Comparison of ENCODE assay signal across 8 mouse cellular contexts in genomic region chr17:78836056-78836455, GRCm38 (mm10). TPM values are rescaled to one million over a fixed set of nuclear protein-coding genes. Genes with fewer than 3 reads are reported as not detected.
DNase-seq lines count a peak whose midpoint lies in the region; ATAC-seq and TF ChIP-seq lines count a peak whose summit lies in the region.

No protein-coding gene starts in this region.

- peak overlapping the region; percentile 97 for H3K4me3 ChIP-seq in heart, adult 2 months
- peak overlapping the region; percentile 97 for H3K4me3 ChIP-seq in C2C12 (ENCODE audit: insufficient read depth, poor library complexity, severe bottlenecking)
- peak overlapping the region; percentile 84 for H3K4me3 ChIP-seq in embryonic facial prominence, embryonic 15.5 days (replicated peaks)
- H3K4me3 ChIP-seq in liver, embryonic 13.5 days (replicated peaks), result peak overlapping the region; percentile 90

- H3K27ac ChIP-seq in heart, adult 2 months, result peak overlapping the region; percentile 88
- H3K27ac ChIP-seq in embryonic facial prominence, embryonic 15.5 days (replicated peaks), result peak overlapping the region; percentile 90; the same call in 1 of the 2 replicates
- H3K27ac ChIP-seq in liver, embryonic 13.5 days, result peak overlapping the region; percentile 93

- TF ChIP-seq EP300 in heart, adult 2 months (IDR thresholded peaks at IDR 0.05; ENCODE audit: insufficient read depth, low read depth, low read length), result no peak

- no peak for TF ChIP-seq POLR2A in heart, adult 2 months (IDR thresholded peaks at IDR 0.05; ENCODE audit: insufficient read depth, low read depth, low read length)

- TF ChIP-seq CTCF in heart, adult 2 months (IDR thresholded peaks at IDR 0.05), result peak; percentile 29
- TF ChIP-seq CTCF in C2C12 (IDR thresholded peaks at IDR 0.05; ENCODE audit: control insufficient read depth, insufficient read depth, insufficient read length), result no peak

- H3K79me3 ChIP-seq in C2C12 (ENCODE audit: low read depth), result no peaks in the 10 kb centered on the region

- H3K4me1 ChIP-seq in heart, adult 2 months (ENCODE audit: control insufficient read depth, insufficient read depth, low read length), result 0 out of 2 replicates have a peak, but pooled peaks cover 2% of the 10 kb centered on the region
- H3K4me1 ChIP-seq in embryonic facial prominence, embryonic 15.5 days, result no peaks in the 10 kb centered on the region
- H3K4me1 ChIP-seq in liver, embryonic 13.5 days (replicated peaks), result peaks cover 15% of the 10 kb centered on the region

- no peaks in the 10 kb centered on the region for H3K9me3 ChIP-seq in embryonic facial prominence, embryonic 15.5 days (replicated peaks)
- no peaks in the 10 kb centered on the region for H3K9me3 ChIP-seq in liver, embryonic 13.5 days (replicated peaks)

- H3K9ac ChIP-seq in heart, adult 2 months (ENCODE audit: low read depth, low read length), result peak overlapping the region; percentile 85
- H3K9ac ChIP-seq in embryonic facial prominence, embryonic 15.5 days, result peak overlapping the region; percentile 51
- peak overlapping the region; percentile 79 for H3K9ac ChIP-seq in liver, embryonic 13.5 days

- H3K36me3 ChIP-seq in heart, adult 2 months (ENCODE audit: control insufficient read depth, insufficient read depth, low read length), result no peaks in the 10 kb centered on the region
- H3K36me3 ChIP-seq in C2C12 (ENCODE audit: control insufficient read depth, insufficient read depth), result peaks cover 16% of the 10 kb centered on the region
- H3K36me3 ChIP-seq in embryonic facial prominence, embryonic 15.5 days, result peaks cover 25% of the 10 kb centered on the region
- H3K36me3 ChIP-seq in liver, embryonic 13.5 days, result peaks cover 20% of the 10 kb centered on the region

- 20% methylated on average over 2 of the region's 2 CpGs for WGBS in heart, adult 2 months
- 25% methylated on average over 2 of the region's 2 CpGs for WGBS in embryonic facial prominence, embryonic 15.5 days
- WGBS in liver, embryonic 13.5 days (ENCODE audit: insufficient replicate concordance), result 36% methylated on average over 2 of the region's 2 CpGs

- no peak for DNase-seq in heart, adult 2 months
- DNase-seq in heart, postnatal 25 days (ENCODE audit: low spot score), result no peak
- DNase-seq in liver, embryonic 13.5 days, result no peak
- no peak for DNase-seq in urinary bladder, postnatal 10 days (ENCODE audit: low spot score)
- DNase-seq in gastrocnemius, adult 18-20 months (ENCODE audit: low spot score), result no peak
- DNase-seq in thymus, adult 18-20 months, result no peak

- no peaks in the 10 kb centered on the region for H3K27me3 ChIP-seq in heart, adult 2 months (ENCODE audit: control insufficient read depth, insufficient read depth, low read length)
- no peaks in the 10 kb centered on the region for H3K27me3 ChIP-seq in C2C12 (ENCODE audit: control insufficient read depth, insufficient read depth, insufficient read length)
- H3K27me3 ChIP-seq in embryonic facial prominence, embryonic 15.5 days, result no peaks in the 10 kb centered on the region
- H3K27me3 ChIP-seq in liver, embryonic 13.5 days, result no peaks in the 10 kb centered on the region

- ATAC-seq in embryonic facial prominence, embryonic 15.5 days (ENCODE audit: insufficient number of reproducible peaks, low FRiP score, low TSS enrichment, low read depth), result no peak
- no peak for ATAC-seq in liver, embryonic 13.5 days (ENCODE audit: low read depth)

- intact Hi-C loops in heart, adult 2 months (cut with DNase I), result loop anchor here (5.0 kb wide), 1 partner anchor 101 kb away; the partner anchor contains the start of genes Cebpz and Ndufaf7
- intact Hi-C loops in heart, postnatal 25 days (cut with DNase I), result loop anchor here (5.0 kb wide), 3 partner anchors 81 to 101 kb away; partner anchors contain the start of genes Cebpz, Cebpzos, Ndufaf7 and Strn

- no peaks in the 10 kb centered on the region for H3K79me2 ChIP-seq in heart, adult 2 months (replicated peaks; ENCODE audit: control insufficient read depth, insufficient read depth, low read length)
- H3K79me2 ChIP-seq in C2C12 (ENCODE audit: control insufficient read depth, insufficient read depth), result no peaks in the 10 kb centered on the region

- peak overlapping the region; percentile 62 for H3ac ChIP-seq in C2C12 (ENCODE audit: control insufficient read depth, insufficient read length, low read depth)

- H3K4me2 ChIP-seq in embryonic facial prominence, embryonic 15.5 days (replicated peaks), result peak overlapping the region; percentile 80
- H3K4me2 ChIP-seq in liver, embryonic 13.5 days, result peak overlapping the region; percentile 83

TF ChIP-seq in C2C12, 6 proteins besides CTCF, POLR2A, EP300 and RAD21:
- TF ChIP-seq MYOG (IDR thresholded peaks at IDR 0.05; ENCODE audit: control insufficient read depth, extremely low read depth, insufficient read length) (no peak), USF1 (IDR thresholded peaks at IDR 0.05; ENCODE audit: low read depth) (no peak), MAX (IDR thresholded peaks at IDR 0.05) (no peak), MYOD1 (IDR thresholded peaks at IDR 0.05; ENCODE audit: control insufficient read depth, insufficient read length, low read depth) (no peak), CEBPB (IDR thresholded peaks at IDR 0.05; ENCODE audit: low read depth) (no peak), FOSL1 (IDR thresholded peaks at IDR 0.05; ENCODE audit: insufficient read depth, low read length, poor library complexity, severe bottlenecking) (no peak)
TF ChIP-seq in C2C12: peak in this region for 0.

RNA-seq across cellular contexts. Expression of gene Gpatch11, which starts 0.7 kb away (rescaled TPM):
- total RNA-seq in heart, adult 2 months (2021), result 10 to 100 TPM; 26.4 to 26.9 TPM
- polyA plus RNA-seq in heart, adult 2 months (2012; rRNA removed), result 11.6 and 20.1 TPM in 2 replicates
- total RNA-seq in heart, postnatal 25 days (2021), result 10 to 100 TPM; 29.4 to 32.3 TPM
- 14.5 TPM for polyA plus RNA-seq in C2C12 (2012; fragmentation: generic; extraction: Trizol)
- polyA plus RNA-seq in embryonic facial prominence, embryonic 15.5 days (2015; fragmentation: Nextera tagmentation; extraction: Ambion mirVana), result 43.8 and 45.2 TPM in 2 replicates
- polyA plus RNA-seq in liver, embryonic 13.5 days (2015; fragmentation: Nextera tagmentation; extraction: Ambion mirVana), result 20.5 and 20.7 TPM in 2 replicates
- 10 to 100 TPM; 25.1 to 26.1 TPM for total RNA-seq in gastrocnemius, adult 18-20 months (2021)

RNA-seq across cellular contexts. Expression of gene Heatr5b, which starts 0.9 kb away (rescaled TPM):
- total RNA-seq in heart, adult 2 months (2021), result 10 to 100 TPM; 38.8 to 45.7 TPM
- polyA plus RNA-seq in heart, adult 2 months (2012; rRNA removed), result 27.7 and 57.3 TPM in 2 replicates
- total RNA-seq in heart, postnatal 25 days (2021), result 10 to 100 TPM; 38.6 to 43.0 TPM
- 11.7 TPM for polyA plus RNA-seq in C2C12 (2012; fragmentation: generic; extraction: Trizol)
- polyA plus RNA-seq in embryonic facial prominence, embryonic 15.5 days (2015; fragmentation: Nextera tagmentation; extraction: Ambion mirVana), result 12.2 and 13.7 TPM in 2 replicates
- 4.3 and 4.8 TPM in 2 replicates for polyA plus RNA-seq in liver, embryonic 13.5 days (2015; fragmentation: Nextera tagmentation; extraction: Ambion mirVana)
- 1 to 10 TPM; 7.6 to 9.0 TPM for total RNA-seq in gastrocnemius, adult 18-20 months (2021)

RNA-seq across cellular contexts. Expression of gene Eif2ak2, which starts 46.3 kb away (rescaled TPM):
- total RNA-seq in heart, adult 2 months (2021), result 1 to 10 TPM; 7.8 to 8.0 TPM
- polyA plus RNA-seq in heart, adult 2 months (2012; rRNA removed), result 2.7 and 4.2 TPM in 2 replicates
- 1 to 10 TPM; 8.5 to 9.7 TPM for total RNA-seq in heart, postnatal 25 days (2021)
- polyA plus RNA-seq in C2C12 (2012; fragmentation: generic; extraction: Trizol), result 2.4 TPM
- polyA plus RNA-seq in embryonic facial prominence, embryonic 15.5 days (2015; fragmentation: Nextera tagmentation; extraction: Ambion mirVana), result 9.4 and 11.3 TPM in 2 replicates
- 9.4 and 11.5 TPM in 2 replicates for polyA plus RNA-seq in liver, embryonic 13.5 days (2015; fragmentation: Nextera tagmentation; extraction: Ambion mirVana)
- total RNA-seq in gastrocnemius, adult 18-20 months (2021), result 1 to 10 TPM; 2.8 to 3.3 TPM
